Mouse (Mus musculus) hindbrain, postnatal 0 days (tissue): ENCODE results near the gene Tmcc2. TPM values are rescaled to one million over a fixed set of nuclear protein-coding genes. Genes with fewer than 3 reads are reported as not detected.
A peak's percentile ranks its signal among the peaks of the same experiment; 100 is the strongest.

Experiments used
- ATAC-seq: fragments of 200-750 bp; cut with Nextera tagmentation; 2 replicates; pipeline ENCODE4 v1.8.0; 2017; ENCODE audit warnings: mild to moderate bottlenecking, moderate TSS enrichment, moderate library complexity
- DNase-seq: peaks from one replicate; pipeline ENCODE4 v3.0.0-alpha.2; 2015; ENCODE audit warnings: low spot score
- H3K27ac ChIP-seq: fragments of 300-500 bp; sonication (generic); 2 replicates; pipeline ENCODE4 v1.5.1; 2014; ENCODE audit warnings: mild to moderate bottlenecking
- H3K27me3 ChIP-seq: fragments of 300-500 bp; sonication (generic); 2 replicates; pipeline ENCODE4 v1.6.1; 2014; ENCODE audit warnings: low read length, mixed read lengths; ENCODE audit not compliant: insufficient read depth
- H3K36me3 ChIP-seq: fragments of 300-500 bp; sonication (generic); 2 replicates; pipeline ENCODE4 v1.6.1; 2014; ENCODE audit warnings: low read length, mixed read lengths; ENCODE audit not compliant: insufficient read depth
- H3K4me1 ChIP-seq: fragments of 300-500 bp; sonication (generic); 2 replicates; pipeline ENCODE4 v1.6.1; 2014; ENCODE audit warnings: antibody characterized with exemption, low read length, mixed read lengths; ENCODE audit not compliant: insufficient read depth
- H3K4me2 ChIP-seq: fragments of 300-500 bp; sonication (generic); 2 replicates; pipeline ENCODE4 v1.6.1; 2014; ENCODE audit warnings: low read depth, mild to moderate bottlenecking, low read length, moderate library complexity, mixed read lengths
- H3K4me3 ChIP-seq: fragments of 300-500 bp; sonication (generic); 2 replicates; pipeline ENCODE4 v1.5.1; 2014; ENCODE audit warnings: low read length
- H3K9ac ChIP-seq: fragments of 300-500 bp; sonication (generic); replicated peaks from 2 replicates; pipeline ENCODE4 v1.6.1; 2014; ENCODE audit warnings: mild to moderate bottlenecking, low read length, moderate library complexity, mixed read lengths
- H3K9me3 ChIP-seq: fragments of 300-500 bp; sonication (generic); 2 replicates; pipeline ENCODE4 v1.6.1; 2016; ENCODE audit warnings: low read length, mixed read lengths
- CTCF ChIP-seq: IDR thresholded peaks from 2 replicates; pipeline ENCODE4 v1.5.1; 2016; ENCODE audit warnings: antibody characterized with exemption, control low read depth, low read depth
- WGBS: fragments of 180-500 bp; shearing (Covaris S2); extraction: QIAGEN DNeasy Blood & Tissue Kit; methylation state at CpG from one replicate; pipeline ENCODE4 v1.1.7; 2014; 5-methylcytosine and 5-hydroxymethylcytosine counted together
- polyA plus RNA-seq: library from polyadenylated mRNA; unstranded; fragments of >200 nt; fragmentation: Nextera tagmentation; extraction: Ambion mirVana; gene quantifications from 2 replicates; pipeline ENCODE4 v1.2.1, GENCODE M21; 2015
- total RNA-seq: library from RNA; depleted of rRNA; stranded (reverse); fragments of >200 nt; gene quantifications from 2 replicates; pipeline ENCODE4 v1.2.3, GENCODE M21; 2014

Gene Tmcc2
- total and polyA plus RNA-seq, 2 experiments from 2014 or later, result 33.5 to 138 TPM

- no peaks in the 10 kb centered on the region for H3K4me1 ChIP-seq
- H3K9me3 ChIP-seq, result no peaks in the 10 kb centered on the region
- no peak overlapping the region for H3K4me2 ChIP-seq
- H3K27me3 ChIP-seq, result no peaks in the 10 kb centered on the region
- TF ChIP-seq CTCF, result no peak
- 69% methylated on average over 2 of the region's 2 CpGs for WGBS
- H3K9ac ChIP-seq, result no peak overlapping the region
- DNase-seq (no peak), ATAC-seq (no peak)
- no peak overlapping the region for H3K27ac ChIP-seq
- no peak overlapping the region for H3K4me3 ChIP-seq
- no peaks in the 10 kb centered on the region for H3K36me3 ChIP-seq
These were observed 5.6 kb upstream of the Tmcc2 start for GRCm38 (mm10) chr1:132396705-132397104.

GRCm38 (mm10) chr1:132392872-132393271 is 1.8 kb upstream of the Tmcc2 start:
- H3K36me3 ChIP-seq, result no peaks in the 10 kb centered on the region
- 54% methylated on average over 5 of the region's 5 CpGs for WGBS
- DNase-seq (no peak), ATAC-seq (no peak)
- H3K4me3 ChIP-seq, result no peak overlapping the region
- no peak for TF ChIP-seq CTCF
- H3K9ac ChIP-seq, result no peak overlapping the region
- H3K27me3 ChIP-seq, result no peaks in the 10 kb centered on the region
- no peaks in the 10 kb centered on the region for H3K9me3 ChIP-seq
- no peak overlapping the region for H3K4me2 ChIP-seq
- H3K27ac ChIP-seq, result no peak overlapping the region
- peaks cover 22% of the 10 kb centered on the region for H3K4me1 ChIP-seq

- no peaks in the 10 kb centered on the region for H3K27me3 ChIP-seq
- WGBS, result 4% methylated on average over 48 of the region's 54 CpGs
- peaks cover 28% of the 10 kb centered on the region for H3K4me1 ChIP-seq
- H3K9ac ChIP-seq, result peak overlapping the region; percentile 71
- DNase-seq, result peak; percentile 94
- no peak for TF ChIP-seq CTCF
- peak overlapping the region; percentile 88 for H3K27ac ChIP-seq
- no peaks in the 10 kb centered on the region for H3K36me3 ChIP-seq
- H3K4me2 ChIP-seq, result peak overlapping the region; percentile 94
- no peaks in the 10 kb centered on the region for H3K9me3 ChIP-seq
- peak overlapping the region; percentile 75 for H3K4me3 ChIP-seq
- peak; percentile 94 for ATAC-seq
These were observed 520 bp upstream of the Tmcc2 start for GRCm38 (mm10) chr1:132391580-132392022.

GRCm38 (mm10) chr1:132389886-132390585 is 1.0 kb downstream of the Tmcc2 start:
- WGBS, result 6% methylated on average over 15 of the region's 15 CpGs
- peaks cover 43% of the 10 kb centered on the region for H3K4me1 ChIP-seq
- peak overlapping the region; percentile 88 for H3K27ac ChIP-seq
- H3K4me2 ChIP-seq, result peak overlapping the region; percentile 94
- H3K4me3 ChIP-seq, result peak overlapping the region; percentile 75
- ATAC-seq (peak; percentile 38), DNase-seq (peak; percentile 78)
- H3K9ac ChIP-seq, result peak overlapping the region; percentile 71
- no peaks in the 10 kb centered on the region for H3K36me3 ChIP-seq
- no peaks in the 10 kb centered on the region for H3K9me3 ChIP-seq
- no peaks in the 10 kb centered on the region for H3K27me3 ChIP-seq
- peak; percentile 65 for TF ChIP-seq CTCF

GRCm38 (mm10) chr1:132388813-132389803 is 2.0 kb downstream of the Tmcc2 start:
- ATAC-seq (no peak), DNase-seq (no peak)
- H3K4me3 ChIP-seq, result peak overlapping the region; percentile 75
- H3K9ac ChIP-seq, result peak overlapping the region; percentile 71; the same call in 1 of the 2 replicates
- peak overlapping the region; percentile 94 for H3K4me2 ChIP-seq
- no peaks in the 10 kb centered on the region for H3K27me3 ChIP-seq
- H3K36me3 ChIP-seq, result no peaks in the 10 kb centered on the region
- 38% methylated on average over 8 of the region's 8 CpGs for WGBS
- H3K9me3 ChIP-seq, result no peaks in the 10 kb centered on the region
- H3K27ac ChIP-seq, result peak overlapping the region; percentile 88; the same call in 1 of the 2 replicates
- peaks cover 50% of the 10 kb centered on the region for H3K4me1 ChIP-seq
- TF ChIP-seq CTCF, result no peak

- peak; percentile 49 for DNase-seq
- WGBS, result 12% methylated on average over 4 of the region's 4 CpGs
- peak overlapping the region; percentile 94 for H3K4me2 ChIP-seq
- H3K27ac ChIP-seq, result peak overlapping the region; percentile 41; the same call in 1 of the 2 replicates
- no peak for ATAC-seq
- 0 out of 2 replicates have a peak overlapping the region, but pooled peaks have one; percentile 75 for H3K4me3 ChIP-seq
- H3K36me3 ChIP-seq, result no peaks in the 10 kb centered on the region
- no peaks in the 10 kb centered on the region for H3K9me3 ChIP-seq
- TF ChIP-seq CTCF, result no peak
- peaks cover 50% of the 10 kb centered on the region for H3K4me1 ChIP-seq
- H3K9ac ChIP-seq, result no peak overlapping the region; the same call in 1 of the 2 replicates
- no peaks in the 10 kb centered on the region for H3K27me3 ChIP-seq
These were observed 3.1 kb downstream of the Tmcc2 start for GRCm38 (mm10) chr1:132387943-132388342.
